Mouse (Mus musculus) T-cell, adult 2 months (primary cell): ENCODE measurements at regions not wholly inside any gene's neighbourhood (a gene's known extent, or its start where the extent isn't known, plus 50 kb on each side); places are given as distances from the start of the nearest gene placed in this dataset.
"Not testable (repeated sequence)": the region's sequence is repeated elsewhere in the genome, so short reads cannot be mapped to it uniquely, and the experiment has no call there.

ENCODE experiments used
- DNase-seq: peaks from one replicate; pipeline ENCODE4 v3.0.0; 2022; ENCODE audit warnings: low spot score

DNA sequence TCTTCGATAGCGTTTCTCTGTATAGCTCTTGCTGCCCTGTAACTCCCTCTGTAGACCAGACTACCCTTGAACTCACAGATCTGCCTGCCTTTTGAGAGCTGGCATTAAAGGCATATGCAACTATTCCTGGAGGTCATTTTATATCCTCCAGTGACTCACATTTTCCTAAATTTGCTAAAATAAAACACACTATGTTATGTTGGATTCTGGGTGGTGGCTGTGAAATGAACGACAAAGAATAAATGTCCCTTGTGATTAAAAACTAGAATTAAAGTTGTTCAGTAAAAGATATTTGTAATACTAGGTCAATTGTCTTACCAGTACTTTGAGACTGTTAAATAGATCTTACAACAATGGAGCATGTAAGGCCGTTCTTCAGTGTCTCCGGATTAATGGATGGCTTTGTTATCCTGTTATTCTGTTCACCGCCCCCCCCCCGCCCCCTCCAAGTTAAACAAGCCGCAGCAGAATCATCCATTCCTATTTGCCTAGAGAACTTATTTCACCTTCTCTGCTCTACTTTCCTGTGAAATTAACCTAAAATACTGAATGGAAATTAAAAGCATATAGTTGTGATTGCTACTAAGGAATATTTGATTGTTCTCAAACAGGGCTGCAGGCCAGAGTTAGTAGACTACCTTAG lies 240.4 kb downstream of the Mef2c start:
- DNase-seq: no peak

GRCm38 (mm10) chr13:83744981-83745555 lies 241.2 kb downstream of the Mef2c start:
- no peak for DNase-seq

DNA sequence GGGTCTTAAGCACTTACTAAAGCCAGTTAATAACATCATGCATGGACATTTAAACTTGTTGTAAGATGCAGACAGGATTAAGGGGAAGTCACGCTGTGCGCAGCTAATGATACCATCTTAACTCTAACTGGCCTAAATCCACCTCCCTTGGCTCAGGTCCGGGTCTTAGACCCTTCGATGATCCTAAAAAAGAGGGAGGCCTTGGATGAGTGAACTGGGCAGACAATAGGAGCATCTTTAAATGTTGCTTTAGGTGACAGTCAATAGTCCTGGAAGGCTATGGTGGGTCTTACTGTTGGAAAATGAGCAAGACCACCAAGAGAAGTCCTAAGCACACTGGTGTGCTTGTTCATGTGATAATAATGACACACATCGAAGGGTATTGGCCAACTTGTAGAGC lies 242.1 kb downstream of the Mef2c start:
- DNase-seq: no peak

GRCm38 (mm10) chr13:83747671-83748070 lies 243.8 kb downstream of the Mef2c start:
- DNase-seq: no peak

GRCm38 (mm10) chr13:83749376-83750150 lies 245.7 kb downstream of the Mef2c start:
- DNase-seq: no peak

GRCm38 (mm10) chr13:83750437-83750836 lies 246.6 kb downstream of the Mef2c start:
- no peak for DNase-seq

- DNase-seq: no peak
Measured at GRCm38 (mm10) chr13:83760387-83761170, 256.7 kb downstream of the Mef2c start.

DNA sequence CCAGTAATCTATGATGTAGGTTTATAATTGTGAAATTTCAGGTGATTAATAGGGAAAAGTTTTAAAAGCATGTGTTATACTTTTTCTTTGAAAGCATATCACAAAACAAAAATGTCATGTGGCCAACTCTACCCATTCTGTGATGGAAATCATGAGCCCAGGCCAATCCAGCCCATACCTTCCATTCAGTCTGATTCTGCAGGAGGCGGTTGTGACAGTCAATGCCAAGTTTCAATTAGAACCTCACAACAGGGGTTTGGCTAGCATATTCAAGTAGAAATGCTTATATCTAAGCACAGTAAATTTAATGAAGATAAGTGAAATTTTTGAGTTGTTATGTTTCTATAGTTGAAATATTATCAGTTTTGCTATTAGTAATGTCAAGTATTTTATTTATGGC lies 258.6 kb downstream of the Mef2c start:
- DNase-seq: no peak

- not testable (repeated sequence) for DNase-seq
Measured at GRCm38 (mm10) chr13:83763288-83763687, 259.5 kb downstream of the Mef2c start.

DNA sequence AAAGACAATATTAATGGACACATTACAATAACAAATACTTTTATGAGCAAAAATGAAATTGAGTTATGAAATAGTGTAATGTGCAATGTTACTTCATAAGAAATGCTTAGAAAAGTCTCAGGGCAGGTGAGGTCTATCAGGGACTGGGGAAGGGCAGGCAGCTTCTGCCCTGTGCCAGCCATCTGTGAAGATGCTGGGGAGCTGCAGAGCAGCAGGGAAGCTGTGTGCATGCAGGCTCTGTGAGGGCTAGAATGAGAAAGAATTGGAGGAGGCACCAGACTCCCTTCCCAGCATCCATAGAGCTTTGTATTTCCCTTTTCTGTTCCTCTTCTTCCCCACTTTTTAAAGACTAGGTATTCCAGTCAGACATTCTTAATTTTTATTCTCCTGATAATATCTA lies 281.8 kb downstream of the Mef2c start:
- no peak for DNase-seq

DNA sequence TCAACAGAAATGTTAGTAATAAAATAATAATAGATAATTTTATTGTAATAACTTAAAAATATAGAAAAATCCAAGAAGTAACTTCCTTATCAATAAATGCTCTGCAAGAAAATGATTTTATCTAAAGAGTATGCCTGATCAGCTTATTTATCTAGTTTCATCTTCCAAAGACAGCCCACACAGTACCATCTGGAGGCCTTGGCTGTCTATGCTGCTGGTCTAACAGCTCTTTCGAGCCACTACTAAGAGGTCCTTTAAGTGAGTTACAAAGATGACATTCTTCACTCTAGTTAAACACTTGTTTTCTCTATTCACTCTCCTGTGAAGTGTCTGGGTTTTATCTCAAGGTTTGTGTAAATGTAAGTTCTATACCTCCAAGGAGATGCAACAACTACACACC lies 305.7 kb downstream of the Mef2c start:
- DNase-seq: no peak

GRCm38 (mm10) chr13:83820291-83820690 lies 316.5 kb downstream of the Mef2c start:
- DNase-seq: no peak

DNA sequence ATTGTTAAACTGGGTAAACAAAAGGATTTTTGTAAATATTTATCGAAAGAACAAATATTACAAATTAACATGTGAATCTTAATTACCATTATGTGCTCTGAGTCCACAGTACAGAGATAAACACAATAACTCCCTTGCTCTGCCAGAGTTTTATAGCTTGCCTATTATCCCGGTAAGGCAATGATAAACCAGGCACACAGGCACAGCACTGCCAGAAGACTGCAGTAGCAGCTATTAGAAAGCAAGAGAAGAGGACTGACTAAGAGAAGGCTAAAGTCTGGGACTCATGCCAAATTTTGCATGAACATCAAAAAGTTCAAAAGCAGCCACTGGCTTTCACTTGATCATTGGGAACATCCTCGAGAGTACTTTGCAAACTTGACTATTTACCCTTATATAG lies 316.9 kb downstream of the Mef2c start:
- no peak for DNase-seq

DNA sequence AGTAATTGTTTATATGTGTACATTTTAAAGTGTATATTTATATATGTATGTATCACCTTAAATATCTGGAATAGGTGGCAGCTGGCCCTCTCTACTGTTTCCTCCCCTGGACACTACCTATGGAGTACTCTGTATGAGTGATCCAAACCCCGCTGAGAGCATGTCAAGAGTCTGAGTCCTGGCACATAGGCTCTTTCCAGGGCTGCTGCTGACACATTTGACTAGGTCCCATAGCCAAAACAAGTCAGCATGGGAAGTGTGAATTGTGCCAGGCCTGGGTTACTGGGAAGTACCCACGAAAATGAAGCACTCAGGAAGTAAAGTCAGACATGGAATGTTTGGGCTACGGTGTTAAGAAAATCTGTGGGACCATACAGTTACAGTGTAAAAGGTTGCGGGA lies 321.1 kb downstream of the Mef2c start:
- DNase-seq: no peak

GRCm38 (mm10) chr13:83826841-83827463 lies 323.1 kb downstream of the Mef2c start:
- DNase-seq: no peak

DNA sequence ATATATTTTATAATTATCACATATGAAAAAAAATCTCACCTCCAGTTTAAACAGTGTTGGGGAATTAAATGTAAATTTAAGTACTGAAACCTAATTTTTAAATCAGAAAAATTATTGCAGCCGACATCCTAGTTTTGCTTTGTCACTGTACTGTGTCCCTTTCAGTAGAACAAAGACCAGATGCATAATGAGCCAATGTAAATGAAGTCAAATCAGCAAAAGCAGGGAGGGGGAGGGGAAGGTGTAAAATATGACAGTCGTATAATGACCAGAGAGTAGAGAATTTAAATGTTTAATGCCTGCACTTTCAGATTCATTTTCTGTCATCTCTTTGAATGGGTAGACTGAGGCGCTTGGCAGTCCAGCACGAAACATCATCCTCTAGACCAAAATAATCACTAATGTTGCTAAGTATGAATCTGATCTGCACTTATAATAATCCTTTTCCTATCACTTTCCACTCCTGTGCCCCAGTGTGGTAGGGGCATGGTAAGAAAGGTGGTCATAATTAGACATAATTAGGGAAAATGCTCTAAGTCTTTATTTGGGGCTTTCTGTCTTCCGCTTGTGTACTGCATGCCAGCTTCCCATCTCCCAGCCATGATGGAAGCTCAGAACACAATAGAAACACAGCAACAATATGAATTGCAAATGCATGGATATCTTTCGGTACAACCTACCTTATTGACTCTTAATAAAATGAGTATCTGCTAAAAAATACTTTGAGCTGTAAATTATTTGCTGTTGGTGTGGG lies 356.0 kb upstream of the Tmem161b start:
- DNase-seq: no peak

DNA sequence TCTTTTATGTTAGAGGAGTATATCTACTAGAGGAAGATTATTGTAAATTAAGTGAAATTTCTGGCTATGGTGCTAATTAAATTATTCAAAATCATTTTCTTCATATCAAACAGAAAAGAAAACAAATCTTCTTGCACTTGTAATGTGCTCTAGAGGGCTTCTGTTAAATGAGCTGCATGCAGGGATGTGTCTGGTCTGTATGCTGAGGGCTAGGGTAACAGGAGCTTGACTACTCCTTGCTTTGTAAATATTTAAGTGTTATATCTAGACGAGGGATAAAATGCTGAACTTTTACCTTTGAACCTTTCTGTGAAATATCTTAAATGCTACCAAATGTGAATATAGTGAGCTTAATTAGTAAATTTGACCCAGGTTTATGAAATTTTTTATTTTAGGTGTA lies 354.9 kb upstream of the Tmem161b start:
- no peak for DNase-seq

- no peak for DNase-seq
Measured at GRCm38 (mm10) chr13:83867831-83868473, 354.1 kb upstream of the Tmem161b start.

- no peak for DNase-seq
Measured at GRCm38 (mm10) chr13:83868922-83869321, 353.2 kb upstream of the Tmem161b start.

- DNase-seq: no peak
Measured at GRCm38 (mm10) chr13:83872143-83872819, 349.8 kb upstream of the Tmem161b start.
